11 mouse cellular contexts compared by ENCODE assay signal in the genomic region with DNA sequence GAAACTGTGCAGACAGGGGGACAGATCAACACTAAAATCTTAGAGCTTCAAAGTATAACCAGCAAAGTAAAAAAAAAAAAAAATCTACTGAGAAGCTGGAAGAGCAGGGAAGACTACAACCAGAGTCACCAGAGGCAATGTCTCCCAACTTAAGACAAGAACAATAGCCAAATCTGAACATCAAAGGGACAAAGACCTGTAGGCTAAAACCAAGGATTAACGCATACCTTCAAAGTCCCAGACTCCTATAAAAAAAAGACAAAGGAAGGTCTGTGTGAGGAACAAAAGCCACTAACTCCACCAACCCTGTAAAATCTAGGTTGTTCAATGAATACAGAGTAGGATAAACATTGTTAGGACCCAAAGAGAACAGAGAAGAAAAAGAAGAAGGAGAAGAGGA. TPM values are rescaled to one million over a fixed set of nuclear protein-coding genes. Genes with fewer than 3 reads are reported as not detected.
"Had no signal": no experiment of that assay in that cellular context is flagged by ENCODE, and none has a peak within 500 bp of the region (broad histone marks: within the 10 kb centered on the region; RNA-seq: fewer than 3 reads in every experiment).

No protein-coding gene starts in this region.

- DNase-seq: lung, adult 2 months; lung, postnatal 14 days; lung, postnatal 36 days; right cerebral cortex, postnatal 14 days; thymus, adult 2 months; thymus, postnatal 25 days; thymus, postnatal 4 days had no signal

RNA-seq across cellular contexts. Expression of gene Ankrd60, which starts 23.7 kb away (rescaled TPM):
- total RNA-seq: megakaryocyte progenitor cell, adult 5-6 weeks; midbrain, postnatal 0 days; monocyte, adult 5-6 weeks; neutrophil, adult 5-6 weeks had no signal
